Mouse (Mus musculus): ENCODE data around the gene Phrf1. TPM values are rescaled to one million over a fixed set of nuclear protein-coding genes. Genes with fewer than 3 reads are reported as not detected.

Phrf1 gene
- polyA plus RNA-seq, 1 experiment from 2014 or later = 26.6 TPM

GRCm38 (mm10) chr7:141192776-141193347, 35.7 kb upstream of the Phrf1 start:
- Histone ChIP-seq H3K4me3 (ENCODE audit: low read depth, low read length) (peak overlapping the region; percentile 90), H3K27me3 (replicated peaks; ENCODE audit: insufficient read depth, low read length) (no peaks in the 10 kb centered on the region), H3K9me3 (ENCODE audit: low read length) (no peaks in the 10 kb centered on the region), H3K27ac (ENCODE audit: low read length) (peak overlapping the region; percentile 90), H3K9ac (replicated peaks; ENCODE audit: low read depth) (peak overlapping the region; percentile 83), H3K36me3 (ENCODE audit: insufficient read depth, low read length) (peaks cover 29% of the 10 kb centered on the region), H3K4me2 (replicated peaks; ENCODE audit: low read depth, low read length) (peak overlapping the region; percentile 93), H3K4me1 (ENCODE audit: insufficient read depth, low read depth, low read length) (peaks cover 14% of the 10 kb centered on the region; the same call in 1 of the 2 replicates)
- WGBS = 20% methylated on average over 12 of the region's 12 CpGs
- TF ChIP-seq EP300 (IDR thresholded peaks at IDR 0.05) = no peak
- TF ChIP-seq CTCF (IDR thresholded peaks at IDR 0.05) = no peak
- peak; percentile 19 for ATAC-seq
- DNase-seq (ENCODE audit: low spot score) = peak; percentile 86

GRCm38 (mm10) chr7:141193348-141193856, 35.2 kb upstream of the Phrf1 start:
- H3K4me2 ChIP-seq (replicated peaks; ENCODE audit: low read depth, low read length) = peak overlapping the region; percentile 93
- WGBS = 6% methylated on average over 26 of the region's 43 CpGs
- TF ChIP-seq CTCF (IDR thresholded peaks at IDR 0.05) (no peak), EP300 (IDR thresholded peaks at IDR 0.05) (no peak)
- no peaks in the 10 kb centered on the region for H3K9me3 ChIP-seq (ENCODE audit: low read length)
- no peaks in the 10 kb centered on the region for H3K27me3 ChIP-seq (replicated peaks; ENCODE audit: insufficient read depth, low read length)
- H3K36me3 ChIP-seq (ENCODE audit: insufficient read depth, low read length) = peaks cover 29% of the 10 kb centered on the region
- peak overlapping the region; percentile 83 for H3K9ac ChIP-seq (replicated peaks; ENCODE audit: low read depth)
- H3K27ac ChIP-seq (ENCODE audit: low read length) = peak overlapping the region; percentile 90
- peaks cover 14% of the 10 kb centered on the region; the same call in 1 of the 2 replicates for H3K4me1 ChIP-seq (ENCODE audit: insufficient read depth, low read depth, low read length)
- DNase-seq (ENCODE audit: low spot score) = peak; percentile 49
- ATAC-seq = peak; percentile 16
- peak overlapping the region; percentile 90 for H3K4me3 ChIP-seq (ENCODE audit: low read depth, low read length)

GRCm38 (mm10) chr7:141193948-141194347, 34.6 kb upstream of the Phrf1 start, which contains the start of the genes Hras and Lrrc56:
Hras (minus strand) TSS chr7:141194005.
Lrrc56 (plus strand) TSS chr7:141194157.
- peaks cover 29% of the 10 kb centered on the region for H3K36me3 ChIP-seq (ENCODE audit: insufficient read depth, low read length)
- H3K27me3 ChIP-seq (replicated peaks; ENCODE audit: insufficient read depth, low read length) = no peaks in the 10 kb centered on the region
- peak within 1 kb of the TSS; percentile 90 for H3K4me3 ChIP-seq (ENCODE audit: low read depth, low read length)
- DNase-seq (ENCODE audit: low spot score) = peak; percentile 98
- peak; percentile 96 for ATAC-seq
- no peak for TF ChIP-seq CTCF (IDR thresholded peaks at IDR 0.05)
- no peak for TF ChIP-seq EP300 (IDR thresholded peaks at IDR 0.05)
- H3K4me2 ChIP-seq (replicated peaks; ENCODE audit: low read depth, low read length) = peak within 1 kb of the TSS; percentile 93
- H3K27ac ChIP-seq (ENCODE audit: low read length) = peak within 1 kb of the TSS; percentile 90
- peak within 1 kb of the TSS; percentile 83 for H3K9ac ChIP-seq (replicated peaks; ENCODE audit: low read depth)
- WGBS = under 1% methylated on average over 26 of the region's 39 CpGs
- no peaks in the 10 kb centered on the region for H3K9me3 ChIP-seq (ENCODE audit: low read length)
- H3K4me1 ChIP-seq (ENCODE audit: insufficient read depth, low read depth, low read length) = peaks cover 14% of the 10 kb centered on the region; the same call in 1 of the 2 replicates

- WGBS = under 1% methylated on average over 23 of the region's 23 CpGs
- Histone ChIP-seq H3K36me3 (ENCODE audit: insufficient read depth, low read length) (peaks cover 26% of the 10 kb centered on the region), H3K27ac (ENCODE audit: low read length) (peak overlapping the region; percentile 71; the same call in 1 of the 2 replicates), H3K4me2 (replicated peaks; ENCODE audit: low read depth, low read length) (peak overlapping the region; percentile 93), H3K27me3 (replicated peaks; ENCODE audit: insufficient read depth, low read length) (no peaks in the 10 kb centered on the region), H3K4me3 (ENCODE audit: low read depth, low read length) (peak overlapping the region; percentile 90), H3K9me3 (ENCODE audit: low read length) (no peaks in the 10 kb centered on the region), H3K4me1 (ENCODE audit: insufficient read depth, low read depth, low read length) (peaks cover 14% of the 10 kb centered on the region; the same call in 1 of the 2 replicates), H3K9ac (replicated peaks; ENCODE audit: low read depth) (peak overlapping the region; percentile 34; the same call in 1 of the 2 replicates)
- DNase-seq (ENCODE audit: low spot score) (no peak), ATAC-seq (no peak)
- TF ChIP-seq CTCF (IDR thresholded peaks at IDR 0.05) = no peak
- TF ChIP-seq EP300 (IDR thresholded peaks at IDR 0.05) = no peak
These were observed 34.2 kb upstream of the Phrf1 start for GRCm38 (mm10) chr7:141194409-141194808.

GRCm38 (mm10) chr7:141194830-141195229, 33.8 kb upstream of the Phrf1 start:
- Histone ChIP-seq H3K4me1 (ENCODE audit: insufficient read depth, low read depth, low read length) (peaks cover 14% of the 10 kb centered on the region; the same call in 1 of the 2 replicates), H3K36me3 (ENCODE audit: insufficient read depth, low read length) (peaks cover 22% of the 10 kb centered on the region), H3K4me3 (ENCODE audit: low read depth, low read length) (peak overlapping the region; percentile 90), H3K9me3 (ENCODE audit: low read length) (no peaks in the 10 kb centered on the region), H3K4me2 (replicated peaks; ENCODE audit: low read depth, low read length) (peak overlapping the region; percentile 93), H3K27me3 (replicated peaks; ENCODE audit: insufficient read depth, low read length) (no peaks in the 10 kb centered on the region), H3K9ac (replicated peaks; ENCODE audit: low read depth) (peak overlapping the region; percentile 34; the same call in 1 of the 2 replicates), H3K27ac (ENCODE audit: low read length) (peak overlapping the region; percentile 71; the same call in 1 of the 2 replicates)
- TF ChIP-seq EP300 (IDR thresholded peaks at IDR 0.05) = no peak
- no peak for TF ChIP-seq CTCF (IDR thresholded peaks at IDR 0.05)
- DNase-seq (ENCODE audit: low spot score) (peak; percentile 83), ATAC-seq (0 out of 2 replicates have a peak, but pooled peaks have one; percentile 8)
- WGBS = under 1% methylated on average over 28 of the region's 28 CpGs

GRCm38 (mm10) chr7:141195754-141196153, 32.8 kb upstream of the Phrf1 start:
- H3K4me1 ChIP-seq (ENCODE audit: insufficient read depth, low read depth, low read length) = peaks cover 14% of the 10 kb centered on the region; the same call in 1 of the 2 replicates
- ATAC-seq (no peak), DNase-seq (ENCODE audit: low spot score) (no peak)
- no peaks in the 10 kb centered on the region for H3K27me3 ChIP-seq (replicated peaks; ENCODE audit: insufficient read depth, low read length)
- H3K9ac ChIP-seq (replicated peaks; ENCODE audit: low read depth) = no peak overlapping the region
- no peak overlapping the region for H3K27ac ChIP-seq (ENCODE audit: low read length)
- peaks cover 13% of the 10 kb centered on the region; the same call in 1 of the 2 replicates for H3K36me3 ChIP-seq (ENCODE audit: insufficient read depth, low read length)
- no peak overlapping the region for H3K4me2 ChIP-seq (replicated peaks; ENCODE audit: low read depth, low read length)
- 92% methylated on average over 2 of the region's 2 CpGs for WGBS
- no peak overlapping the region for H3K4me3 ChIP-seq (ENCODE audit: low read depth, low read length)
- no peaks in the 10 kb centered on the region for H3K9me3 ChIP-seq (ENCODE audit: low read length)
- TF ChIP-seq EP300 (IDR thresholded peaks at IDR 0.05) = no peak
- TF ChIP-seq CTCF (IDR thresholded peaks at IDR 0.05) = no peak
